Mouse (Mus musculus): ENCODE measurements at regions not wholly inside any gene's neighbourhood (a gene's known extent, or its start where the extent isn't known, plus 50 kb on each side); places are given as distances from the start of the nearest gene placed in this dataset. TPM values are rescaled to one million over a fixed set of nuclear protein-coding genes. Genes with fewer than 3 reads are reported as not detected.

DNA sequence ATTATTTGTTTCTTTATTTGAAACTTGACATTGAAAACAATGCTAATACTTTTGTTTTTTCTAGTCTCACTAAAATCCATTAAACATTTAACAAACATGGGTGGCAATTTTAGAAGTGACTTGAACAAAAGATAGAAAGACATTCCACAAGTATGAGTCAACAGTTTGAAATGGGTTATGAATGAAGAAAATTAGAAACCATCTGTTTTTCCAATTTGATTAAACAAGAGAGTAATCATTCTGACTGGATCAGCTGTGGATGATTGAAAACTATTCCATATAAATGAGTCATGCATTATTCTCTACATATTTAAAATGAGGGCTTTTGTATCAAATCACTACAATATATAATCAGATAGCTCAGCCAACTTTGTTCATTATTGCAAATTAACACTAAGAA is 334.8 kb upstream of the Olfr161 start:
- Histone ChIP-seq H3K27me3 (ENCODE audit: control insufficient read depth, insufficient read depth, low read length) (no peaks in the 10 kb centered on the region), H3K27ac (ENCODE audit: low read depth, low read length) (no peak overlapping the region), H3K9me3 (ENCODE audit: control insufficient read depth, low read length) (peaks cover 31% of the 10 kb centered on the region), H3K9ac (ENCODE audit: low read length) (no peak overlapping the region), H3K4me1 (ENCODE audit: control insufficient read depth, insufficient read depth, low read length) (no peaks in the 10 kb centered on the region), H3K4me3 (ENCODE audit: low read depth, low read length) (no peak overlapping the region), H3K4me2 (no peak overlapping the region), H3K36me3 (ENCODE audit: control insufficient read depth, insufficient read depth, low read length) (no peaks in the 10 kb centered on the region)
- ATAC-seq (ENCODE audit: low FRiP score) = no peak
- no peak for DNase-seq (ENCODE audit: low spot score, missing footprints)

DNA sequence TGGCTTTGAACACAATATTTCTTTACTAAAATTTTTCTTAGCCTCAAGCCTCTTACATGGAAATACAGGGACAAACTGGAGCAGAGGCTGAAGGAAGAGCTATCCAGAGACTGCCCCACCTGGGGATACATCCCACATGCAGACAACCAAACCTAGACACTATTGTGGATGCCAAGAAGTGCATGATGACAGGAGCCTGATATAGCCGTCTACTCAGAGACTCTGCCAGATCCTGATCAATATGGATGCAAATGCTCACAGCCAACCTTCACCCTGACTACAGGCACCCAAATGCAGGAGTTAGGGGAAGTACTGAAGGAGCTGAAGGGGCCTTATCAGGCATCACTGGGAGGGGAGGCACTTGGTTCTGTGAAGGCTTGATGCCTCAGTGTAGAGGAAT is 325.5 kb upstream of the Olfr161 start:
- no peak for DNase-seq (ENCODE audit: low spot score, missing footprints)
- Histone ChIP-seq H3K4me2 (no peak overlapping the region), H3K4me1 (ENCODE audit: control insufficient read depth, insufficient read depth, low read length) (no peaks in the 10 kb centered on the region), H3K27me3 (ENCODE audit: control insufficient read depth, insufficient read depth, low read length) (no peaks in the 10 kb centered on the region), H3K4me3 (ENCODE audit: low read depth, low read length) (no peak overlapping the region), H3K9me3 (ENCODE audit: control insufficient read depth, low read length) (peaks cover 33% of the 10 kb centered on the region), H3K27ac (ENCODE audit: low read depth, low read length) (no peak overlapping the region), H3K36me3 (ENCODE audit: control insufficient read depth, insufficient read depth, low read length) (no peaks in the 10 kb centered on the region), H3K9ac (ENCODE audit: low read length) (no peak overlapping the region)
- peak; percentile 17; the same call in 1 of the 2 replicates for ATAC-seq (ENCODE audit: low FRiP score)
- 91% methylated on average over 1 of the region's 1 CpGs for WGBS

DNA sequence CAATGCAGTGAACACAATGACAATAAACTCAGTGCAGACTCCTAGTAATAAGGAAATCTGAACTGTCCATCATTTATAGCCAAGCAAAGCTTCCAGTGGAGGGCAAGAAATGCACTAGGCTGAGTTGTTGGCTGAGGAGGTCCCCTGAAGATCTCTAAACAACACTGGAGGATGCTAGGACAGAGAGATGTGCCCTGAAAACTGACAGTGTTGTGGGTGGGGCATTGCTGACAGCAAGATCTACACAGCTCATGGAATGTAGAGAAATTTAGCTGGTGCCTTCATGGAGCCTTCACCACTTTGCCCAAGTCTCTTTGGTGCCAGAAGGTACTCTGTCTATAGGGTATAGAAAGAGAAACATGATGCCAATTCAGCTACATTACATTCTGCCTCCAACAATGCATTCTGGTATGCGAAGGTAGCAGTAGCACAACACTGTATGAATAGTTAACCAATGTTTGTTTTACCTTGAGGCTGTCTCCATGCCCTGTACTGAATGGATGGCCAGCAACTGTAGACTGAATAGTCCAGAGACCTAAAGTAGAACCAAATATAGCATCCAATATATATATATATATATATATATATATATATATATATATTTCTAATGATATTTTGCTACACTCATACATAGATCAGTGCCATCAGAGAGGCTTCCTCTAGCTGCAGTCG is 318.9 kb upstream of the Olfr161 start:
- peak; percentile 28 for ATAC-seq (ENCODE audit: low FRiP score)
- H3K27ac ChIP-seq (ENCODE audit: low read depth, low read length) = no peak overlapping the region
- H3K36me3 ChIP-seq (ENCODE audit: control insufficient read depth, insufficient read depth, low read length) = no peaks in the 10 kb centered on the region
- H3K4me2 ChIP-seq = no peak overlapping the region
- no peak for DNase-seq (ENCODE audit: low spot score, missing footprints)
- 59% methylated on average over 2 of the region's 2 CpGs for WGBS
- no peaks in the 10 kb centered on the region for H3K4me1 ChIP-seq (ENCODE audit: control insufficient read depth, insufficient read depth, low read length)
- H3K9ac ChIP-seq (ENCODE audit: low read length) = no peak overlapping the region
- H3K9me3 ChIP-seq (ENCODE audit: control insufficient read depth, low read length) = peaks cover 42% of the 10 kb centered on the region
- H3K27me3 ChIP-seq (ENCODE audit: control insufficient read depth, insufficient read depth, low read length) = no peaks in the 10 kb centered on the region
- no peak overlapping the region for H3K4me3 ChIP-seq (ENCODE audit: low read depth, low read length)

DNA sequence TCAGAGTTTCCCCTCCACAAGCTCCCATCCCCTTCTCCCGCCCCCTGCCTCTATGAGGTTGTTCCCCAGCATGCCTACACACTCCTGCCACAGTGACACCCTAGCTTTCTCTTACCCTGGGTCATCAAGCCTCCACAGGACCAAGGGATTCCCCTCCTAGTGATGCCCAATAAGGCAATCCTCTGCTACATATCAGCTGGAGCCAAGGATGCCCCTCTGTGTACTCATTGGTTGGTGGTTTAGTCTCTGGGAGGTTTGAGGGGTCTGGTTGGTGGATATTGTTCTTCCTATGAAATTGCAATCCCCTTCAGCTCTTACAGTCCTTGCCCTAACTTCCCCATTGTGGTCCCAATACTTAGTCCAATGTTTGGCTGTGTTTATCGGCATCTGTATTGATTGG is 317.4 kb upstream of the Olfr161 start:
- no peak overlapping the region for H3K4me3 ChIP-seq (ENCODE audit: low read depth, low read length)
- no peaks in the 10 kb centered on the region for H3K4me1 ChIP-seq (ENCODE audit: control insufficient read depth, insufficient read depth, low read length)
- no peak overlapping the region for H3K27ac ChIP-seq (ENCODE audit: low read depth, low read length)
- H3K9me3 ChIP-seq (ENCODE audit: control insufficient read depth, low read length) = peaks cover 34% of the 10 kb centered on the region
- H3K4me2 ChIP-seq = no peak overlapping the region
- ATAC-seq (ENCODE audit: low FRiP score) (no peak), DNase-seq (ENCODE audit: low spot score, missing footprints) (no peak)
- no peaks in the 10 kb centered on the region for H3K27me3 ChIP-seq (ENCODE audit: control insufficient read depth, insufficient read depth, low read length)
- H3K9ac ChIP-seq (ENCODE audit: low read length) = no peak overlapping the region
- 74% methylated on average over 2 of the region's 2 CpGs for WGBS
- H3K36me3 ChIP-seq (ENCODE audit: control insufficient read depth, insufficient read depth, low read length) = no peaks in the 10 kb centered on the region

Small RNAs in the stretch of these regions (microRNA-seq; reads per million reads assigned to microRNA genes)
- not detected for gene Gm23215

All from midbrain, embryonic 11.5 days (tissue).